Mouse (Mus musculus) limb, embryonic 14.5 days (tissue): ENCODE measurements at regions not wholly inside any gene's neighbourhood (a gene's known extent, or its start where the extent isn't known, plus 50 kb on each side); places are given as distances from the start of the nearest gene placed in this dataset.

Source experiments
- ATAC-seq: fragments of 200-750 bp; cut with Nextera tagmentation; 2 replicates; pipeline ENCODE4 v1.8.0; 2017; ENCODE audit warnings: low read depth, moderate number of reproducible peaks, moderate TSS enrichment; ENCODE audit not compliant: low FRiP score
- DNase-seq: peaks from one replicate; pipeline ENCODE4 v3.0.0-alpha.2; 2015; ENCODE audit warnings: low spot score
- H3K27ac ChIP-seq: fragments of 300-500 bp; sonication (generic); replicated peaks from 2 replicates; pipeline ENCODE4 v1.5.1; 2014; ENCODE audit warnings: low read depth, mild to moderate bottlenecking, low read length, moderate library complexity, mixed read lengths
- H3K27me3 ChIP-seq: fragments of 300-500 bp; sonication (generic); 2 replicates; pipeline ENCODE4 v1.6.1; 2014; ENCODE audit warnings: low read length, mixed read lengths; ENCODE audit not compliant: control insufficient read depth, insufficient read depth
- H3K36me3 ChIP-seq: fragments of 300-500 bp; sonication (generic); 2 replicates; pipeline ENCODE4 v1.6.1; 2014; ENCODE audit warnings: mild to moderate bottlenecking, low read length, moderate library complexity, mixed read lengths; ENCODE audit not compliant: control insufficient read depth, insufficient read depth
- H3K4me1 ChIP-seq: fragments of 300-500 bp; sonication (generic); 2 replicates; pipeline ENCODE4 v1.6.1; 2014; ENCODE audit warnings: antibody characterized with exemption, low read length, mixed read lengths; ENCODE audit not compliant: control insufficient read depth, insufficient read depth
- H3K4me2 ChIP-seq: fragments of 300-500 bp; sonication (generic); replicated peaks from 2 replicates; pipeline ENCODE4 v1.6.1; 2014; ENCODE audit warnings: low read depth, mild to moderate bottlenecking, low read length, moderate library complexity; ENCODE audit not compliant: severe bottlenecking
- H3K4me3 ChIP-seq: fragments of 300-500 bp; sonication (generic); replicated peaks from 2 replicates; pipeline ENCODE4 v1.5.1; 2014; ENCODE audit warnings: low read length
- H3K9ac ChIP-seq: fragments of 300-500 bp; sonication (generic); 2 replicates; pipeline ENCODE4 v1.6.1; 2014; ENCODE audit warnings: mild to moderate bottlenecking, low read depth, low read length, moderate library complexity; ENCODE audit not compliant: severe bottlenecking
- H3K9me3 ChIP-seq: fragments of 300-500 bp; sonication (generic); 2 replicates; pipeline ENCODE4 v1.6.1; 2016; ENCODE audit warnings: low read length; ENCODE audit not compliant: control insufficient read depth
- POLR2A ChIP-seq: fragments of 200-500 bp; IDR thresholded peaks from 2 replicates; pipeline ENCODE4 v1.8.0; 2012; ENCODE audit warnings: inconsistent platforms, mild to moderate bottlenecking, moderate library complexity, borderline replicate concordance; ENCODE audit not compliant: insufficient read depth, insufficient read length; ENCODE audit errors: extremely low read depth
- WGBS: fragments of 180-500 bp; shearing (Covaris S2); extraction: QIAGEN DNeasy Blood & Tissue Kit; methylation state at CpG from one replicate; pipeline ENCODE4 v1.1.7; 2014; 5-methylcytosine and 5-hydroxymethylcytosine counted together

- 12% methylated on average over 1 of the region's 1 CpGs for WGBS
- H3K4me1 ChIP-seq = no peaks in the 10 kb centered on the region
Observed at GRCm38 (mm10) chr14:73776066-73776465, 115.0 kb downstream of the Gm21750 start.

GRCm38 (mm10) chr14:73807169-73807568 lies 146.1 kb downstream of the Gm21750 start:
- Histone ChIP-seq H3K9me3 (no peaks in the 10 kb centered on the region), H3K36me3 (no peaks in the 10 kb centered on the region), H3K4me2 (no peak overlapping the region), H3K9ac (no peak overlapping the region), H3K27ac (no peak overlapping the region), H3K27me3 (no peaks in the 10 kb centered on the region), H3K4me3 (no peak overlapping the region), H3K4me1 (no peaks in the 10 kb centered on the region)
- ATAC-seq (no peak), DNase-seq (no peak)
- no peak for TF ChIP-seq POLR2A

More at GRCm38 (mm10) chr14:73776066-73776465, 115.0 kb downstream of the Gm21750 start:
- Histone ChIP-seq H3K27ac (no peak overlapping the region), H3K4me3 (no peak overlapping the region), H3K9me3 (no peaks in the 10 kb centered on the region), H3K4me2 (no peak overlapping the region), H3K36me3 (no peaks in the 10 kb centered on the region), H3K9ac (no peak overlapping the region), H3K27me3 (no peaks in the 10 kb centered on the region)
- ATAC-seq (no peak), DNase-seq (peak; percentile 61)
- no peak for TF ChIP-seq POLR2A

GRCm38 (mm10) chr14:73838890-73839289 lies 177.9 kb downstream of the Gm21750 start:
- ATAC-seq (no peak), DNase-seq (no peak)
- Histone ChIP-seq H3K9me3 (no peaks in the 10 kb centered on the region), H3K9ac (no peak overlapping the region), H3K4me1 (no peaks in the 10 kb centered on the region), H3K27ac (no peak overlapping the region), H3K4me2 (no peak overlapping the region), H3K4me3 (no peak overlapping the region), H3K36me3 (no peaks in the 10 kb centered on the region), H3K27me3 (no peaks in the 10 kb centered on the region)
- 76% methylated on average over 6 of the region's 6 CpGs for WGBS
- no peak for TF ChIP-seq POLR2A

DNA sequence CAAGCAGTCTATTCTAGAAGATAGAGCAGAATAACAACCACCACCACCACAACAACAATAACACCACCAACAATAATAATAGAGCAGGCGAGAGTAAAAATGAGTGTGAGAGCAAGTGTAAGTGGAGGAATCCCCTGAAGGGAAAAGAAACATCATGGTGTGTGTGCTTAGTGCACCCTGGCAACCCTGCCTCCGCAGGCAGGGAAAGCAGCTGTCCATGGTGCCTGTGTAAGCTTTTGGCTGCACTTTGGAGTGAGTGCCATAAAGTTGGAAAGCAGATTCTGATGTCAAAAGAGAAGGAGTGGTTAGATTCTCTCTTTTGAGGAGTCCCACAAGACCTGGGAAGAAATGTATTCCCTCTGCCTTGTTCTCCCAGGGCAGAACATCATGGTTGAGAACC lies 200.8 kb downstream of the Gm21750 start:
- Histone ChIP-seq H3K4me3 (no peak overlapping the region), H3K9ac (no peak overlapping the region), H3K4me1 (no peaks in the 10 kb centered on the region), H3K36me3 (no peaks in the 10 kb centered on the region), H3K27ac (no peak overlapping the region), H3K4me2 (no peak overlapping the region), H3K27me3 (no peaks in the 10 kb centered on the region), H3K9me3 (no peaks in the 10 kb centered on the region)
- whole genome bisulfite sequencing = 26% methylated on average over 2 of the region's 2 CpGs
- TF ChIP-seq POLR2A = no peak
- ATAC-seq (no peak), DNase-seq (peak; percentile 25)

- TF ChIP-seq POLR2A = no peak
- H3K9ac ChIP-seq = no peak overlapping the region
- H3K27ac ChIP-seq = no peak overlapping the region
- H3K36me3 ChIP-seq = no peaks in the 10 kb centered on the region
- H3K4me2 ChIP-seq = no peak overlapping the region
- H3K27me3 ChIP-seq = no peaks in the 10 kb centered on the region
- no peaks in the 10 kb centered on the region for H3K9me3 ChIP-seq
- H3K4me1 ChIP-seq = no peaks in the 10 kb centered on the region
- DNase-seq (no peak), ATAC-seq (no peak)
- no peak overlapping the region for H3K4me3 ChIP-seq
Observed at GRCm38 (mm10) chr14:73874337-73874736, 213.3 kb downstream of the Gm21750 start.

DNA sequence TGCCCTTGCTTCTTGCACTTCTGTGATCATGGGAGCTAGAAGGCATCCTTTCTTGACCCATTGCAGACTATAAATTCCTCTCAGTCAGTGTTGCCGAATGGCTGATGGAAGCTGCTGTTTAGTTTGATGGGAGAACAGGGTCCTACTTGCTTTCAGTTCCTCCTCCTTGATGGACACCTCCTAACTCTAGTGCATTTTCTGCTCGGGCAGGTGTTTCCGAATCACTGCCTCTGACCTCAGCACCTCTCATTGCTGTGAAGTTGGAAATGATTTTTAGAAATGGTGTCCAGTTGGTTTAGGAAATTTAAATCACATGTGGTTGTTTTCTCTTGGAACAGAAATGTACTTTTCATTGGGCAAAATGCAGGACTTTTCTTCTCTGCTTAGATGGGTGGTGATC lies 214.9 kb downstream of the Gm21750 start:
- H3K27ac ChIP-seq = no peak overlapping the region

More for the DNA sequence above, 214.9 kb downstream of the Gm21750 start:
- DNase-seq (no peak), ATAC-seq (no peak)
- Histone ChIP-seq H3K4me3 (no peak overlapping the region), H3K4me2 (no peak overlapping the region), H3K9me3 (no peaks in the 10 kb centered on the region), H3K9ac (no peak overlapping the region), H3K27me3 (no peaks in the 10 kb centered on the region), H3K4me1 (no peaks in the 10 kb centered on the region), H3K36me3 (no peaks in the 10 kb centered on the region)
- no peak for TF ChIP-seq POLR2A
- WGBS = 62% methylated on average over 3 of the region's 3 CpGs
